Mouse (Mus musculus) adrenal gland, postnatal 36 days (tissue): ENCODE measurements around the gene Olfr55. TPM values are rescaled to one million over a fixed set of nuclear protein-coding genes. Genes with fewer than 3 reads are reported as not detected.
A peak's percentile ranks its signal among the peaks of the same experiment; 100 is the strongest.
"Not testable (repeated sequence)": the region's sequence is repeated elsewhere in the genome, so short reads cannot be mapped to it uniquely, and the experiment has no call there.

Source experiments
- DNase-seq, 2 experiments: peaks; one replicate each; pipeline ENCODE4 v3.0.0; 2021; ENCODE audit warnings: mixed read lengths in 1 of 2
- long read RNA-seq, 2 experiments: library from polyadenylated mRNA; stranded (forward); transcript quantifications; one replicate each; pipeline ENCODE4 v2.0.0; 2021; ENCODE audit warnings: borderline sequencing depth in 2 of 2
- total RNA-seq, 2 experiments: library from RNA; stranded (reverse); gene quantifications; 2 replicates each; pipeline ENCODE4 v1.2.3; 2021

Olfr55 gene
- total RNA-seq: not detected
- long read RNA-seq, experiment 1: 0 reads
- long read RNA-seq, experiment 2: 0 reads

- not testable (repeated sequence) for DNase-seq
Measured at GRCm38 (mm10) chr17:33168147-33168546, at the start of gene Olfr55. TSS of gene Olfr55 (plus strand) at chr17:33168447.

DNA sequence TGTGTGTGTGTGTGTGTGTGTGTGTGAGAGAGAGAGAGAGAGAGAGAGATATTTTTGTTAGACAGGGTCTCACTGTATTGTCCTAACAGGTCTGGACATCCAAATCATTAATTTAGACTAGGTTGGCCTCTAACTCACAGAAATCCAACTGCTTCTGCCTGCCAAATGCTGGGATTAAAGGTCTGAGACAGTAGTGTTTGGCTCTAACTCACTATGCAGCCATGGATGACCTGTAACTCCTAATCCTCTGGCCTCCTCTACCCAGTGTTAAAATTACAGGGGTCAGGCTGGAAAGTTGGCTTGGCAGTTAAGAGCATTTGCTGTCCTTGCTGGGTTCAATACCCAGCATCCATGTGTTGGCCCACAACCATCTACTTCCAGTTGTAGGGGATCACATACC is 43.7 kb upstream of the Olfr55 start:
- DNase-seq: no peak

- DNase-seq: peak; percentile 22 to 49
Measured at GRCm38 (mm10) chr17:33126257-33126656, 42.0 kb upstream of the Olfr55 start.

GRCm38 (mm10) chr17:33139261-33139820 is 28.9 kb upstream of the Olfr55 start, which contains the start of gene Morc2b:
TSS of gene Morc2b (minus strand) at chr17:33139683.
- DNase-seq: no peak

- not testable (repeated sequence) for DNase-seq
Measured at GRCm38 (mm10) chr17:33191002-33191401, 22.8 kb downstream of the Olfr55 start, which contains the start of gene Olfr239. TSS of gene Olfr239 (plus strand) at chr17:33191302.

GRCm38 (mm10) chr17:33221590-33221989 is 53.3 kb downstream of the Olfr55 start, which contains the start of gene Olfr1564:
TSS of gene Olfr1564 (minus strand) at chr17:33221690.
- DNase-seq: no peak

Other genes starting within 250 kb of the Olfr55 start
- gene Cyp4f13, start 221.0 kb upstream of the Olfr55 start, total RNA-seq: 10 to 100 TPM; 58.3 to 67.2 TPM
- 1 to 10 TPM; 4.5 to 6.6 TPM for gene Zfp472, start 202.6 kb upstream of the Olfr55 start, total RNA-seq
- 10 to 100 TPM in 1 of 2 experiments, 1 to 10 TPM in 1; 9.6 to 10.7 TPM for gene Zfp952, start 175.3 kb upstream of the Olfr55 start, total RNA-seq
- gene Zfp763, start 135.0 kb upstream of the Olfr55 start, total RNA-seq: 1 to 10 TPM; 5.8 to 5.9 TPM
- not detected for gene 4921501E09Rik, start 100.4 kb upstream of the Olfr55 start, total RNA-seq
- gene Zfp563, start 79.1 kb upstream of the Olfr55 start, total RNA-seq: 1 to 10 TPM; 7.4 to 8.9 TPM
- not detected for gene Morc2b, start 28.8 kb upstream of the Olfr55 start, total RNA-seq
- gene Olfr239, start 22.9 kb downstream of the Olfr55 start, total RNA-seq: not detected
- gene Olfr1564, start 53.2 kb downstream of the Olfr55 start, total RNA-seq: not detected
- gene Zfp955a, start 86.7 kb downstream of the Olfr55 start, total RNA-seq: 1 to 10 TPM; 5.7 to 8.6 TPM
- under 1 TPM in 1 of 2 experiments, not detected in 1; 0.03 TPM for gene Olfr63, start 96.2 kb downstream of the Olfr55 start, total RNA-seq
- gene Zfp955b, start 121.1 kb downstream of the Olfr55 start, total RNA-seq: 10 to 100 TPM in 1 of 2 experiments, 1 to 10 TPM in 1; 8.0 to 10.2 TPM
- 1 to 10 TPM; 7.0 to 8.9 TPM for gene Zfp81, start 190.4 kb downstream of the Olfr55 start, total RNA-seq
- 1 to 10 TPM; 6.0 to 8.8 TPM for gene Zfp101, start 226.2 kb downstream of the Olfr55 start, total RNA-seq